Mouse (Mus musculus): ENCODE measurements around the gene Tnxb. TPM values are rescaled to one million over a fixed set of nuclear protein-coding genes. Genes with fewer than 3 reads are reported as not detected.

Gene Tnxb
- polyA plus RNA-seq, 1 experiment from 2014 or later = 0.26 TPM

DNA sequence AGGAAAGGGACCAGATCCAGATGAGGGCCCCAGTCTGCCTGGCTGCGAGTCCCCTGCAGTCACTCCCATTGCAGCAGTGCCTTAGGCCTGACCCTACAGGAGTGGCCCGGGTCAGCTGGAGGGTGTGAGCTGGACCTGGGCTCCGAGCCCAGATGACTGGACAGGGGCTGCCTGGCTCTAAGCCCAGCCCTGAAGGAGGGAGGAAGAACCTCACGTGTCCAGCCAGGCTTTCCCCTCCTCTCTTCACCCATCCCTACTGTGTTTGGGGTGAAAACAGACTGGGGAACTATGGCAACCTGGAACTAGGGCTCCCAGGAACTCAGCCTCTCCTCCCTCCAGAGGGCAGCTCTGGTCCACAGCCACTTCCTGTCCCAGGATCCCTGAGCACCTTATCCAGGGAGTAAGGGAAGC, 14.7 kb upstream of the Tnxb start:
- 52% methylated on average over 4 of the region's 4 CpGs for WGBS
- H3K9me3 ChIP-seq (replicated peaks; ENCODE audit: low read length) = no peaks in the 10 kb centered on the region
- DNase-seq (ENCODE audit: low spot score) = peak; percentile 86
- H3K9ac ChIP-seq (ENCODE audit: low read depth, low read length) = no peak overlapping the region
- H3K27ac ChIP-seq = no peak overlapping the region
- H3K4me3 ChIP-seq (replicated peaks; ENCODE audit: low read depth, low read length) = no peak overlapping the region
- no peaks in the 10 kb centered on the region; the same call in 1 of the 2 replicates for H3K27me3 ChIP-seq (ENCODE audit: insufficient read depth, low read length)
- 0 out of 2 replicates have a peak, but pooled peaks cover 7% of the 10 kb centered on the region for H3K4me1 ChIP-seq (replicated peaks; ENCODE audit: insufficient read depth, low read length)
- ATAC-seq (replicated peaks; ENCODE audit: low FRiP score, low read depth) = peak; percentile 62
- peaks cover 26% of the 10 kb centered on the region for H3K36me3 ChIP-seq (ENCODE audit: insufficient read depth, low read length)
- H3K4me2 ChIP-seq (ENCODE audit: low read length) = no peak overlapping the region
- TF ChIP-seq CTCF (IDR thresholded peaks at IDR 0.05; ENCODE audit: low read depth) = 0 out of 2 replicates have a peak, but pooled peaks have one; percentile 30

DNA sequence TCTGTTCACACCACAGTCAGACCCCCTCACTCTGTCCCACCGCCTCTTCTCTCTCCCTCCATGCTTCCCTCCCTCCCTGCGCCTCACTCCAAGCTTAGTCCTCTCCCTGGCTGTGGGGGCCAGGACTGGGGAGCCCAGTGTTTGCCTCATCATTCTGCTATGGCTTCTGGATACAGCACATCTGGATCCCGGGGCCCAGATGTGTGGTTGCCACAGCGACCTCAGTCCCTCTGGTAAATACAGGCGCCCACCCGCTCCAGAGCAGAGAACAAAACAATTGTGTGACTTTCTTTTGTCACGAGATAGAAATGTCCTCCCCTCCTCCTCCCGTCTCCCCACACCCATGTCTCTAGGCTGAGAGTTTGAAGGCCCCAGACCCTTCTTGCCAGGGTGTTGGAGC, 13.7 kb upstream of the Tnxb start:
- no peaks in the 10 kb centered on the region; the same call in 1 of the 2 replicates for H3K27me3 ChIP-seq (ENCODE audit: insufficient read depth, low read length)
- no peak overlapping the region for H3K27ac ChIP-seq
- 59% methylated on average over 8 of the region's 8 CpGs for WGBS
- H3K4me1 ChIP-seq (replicated peaks; ENCODE audit: insufficient read depth, low read length) = peaks cover 17% of the 10 kb centered on the region; the same call in 1 of the 2 replicates
- no peaks in the 10 kb centered on the region for H3K9me3 ChIP-seq (replicated peaks; ENCODE audit: low read length)
- no peak for DNase-seq (ENCODE audit: low spot score)
- peaks cover 16% of the 10 kb centered on the region for H3K36me3 ChIP-seq (ENCODE audit: insufficient read depth, low read length)
- no peak overlapping the region for H3K9ac ChIP-seq (ENCODE audit: low read depth, low read length)
- TF ChIP-seq CTCF (IDR thresholded peaks at IDR 0.05; ENCODE audit: low read depth) = no peak
- no peak overlapping the region for H3K4me3 ChIP-seq (replicated peaks; ENCODE audit: low read depth, low read length)
- no peak overlapping the region for H3K4me2 ChIP-seq (ENCODE audit: low read length)
- no peak for ATAC-seq (replicated peaks; ENCODE audit: low FRiP score, low read depth)

DNA sequence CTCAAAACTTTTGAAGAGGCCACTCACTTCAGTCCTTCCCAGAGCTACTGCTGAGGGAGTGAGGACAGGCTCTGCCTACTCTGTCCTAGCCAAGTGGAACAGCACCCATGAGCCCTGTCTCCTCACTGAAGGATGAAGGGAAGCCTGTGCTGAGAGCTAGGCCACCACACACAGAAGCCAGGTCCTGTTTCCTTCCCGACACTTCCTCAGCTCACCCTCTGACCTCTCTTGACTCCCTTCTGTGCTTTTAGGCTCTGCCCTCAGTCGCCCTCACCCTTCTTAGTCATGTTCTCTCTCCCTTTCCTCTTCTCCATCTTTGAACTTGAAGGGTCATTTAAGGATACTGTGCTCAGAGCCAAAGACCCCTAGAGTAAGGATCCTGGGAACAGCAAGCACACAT, 13.1 kb upstream of the Tnxb start:
- Histone ChIP-seq H3K4me1 (replicated peaks; ENCODE audit: insufficient read depth, low read length) (peaks cover 18% of the 10 kb centered on the region; the same call in 1 of the 2 replicates), H3K4me3 (replicated peaks; ENCODE audit: low read depth, low read length) (no peak overlapping the region), H3K27me3 (ENCODE audit: insufficient read depth, low read length) (no peaks in the 10 kb centered on the region; the same call in 1 of the 2 replicates), H3K36me3 (ENCODE audit: insufficient read depth, low read length) (peaks cover 10% of the 10 kb centered on the region; the same call in 1 of the 2 replicates), H3K27ac (no peak overlapping the region), H3K9me3 (replicated peaks; ENCODE audit: low read length) (no peaks in the 10 kb centered on the region), H3K9ac (ENCODE audit: low read depth, low read length) (no peak overlapping the region), H3K4me2 (ENCODE audit: low read length) (no peak overlapping the region)
- no peak for TF ChIP-seq CTCF (IDR thresholded peaks at IDR 0.05; ENCODE audit: low read depth)
- DNase-seq (ENCODE audit: low spot score) = no peak
- 22% methylated on average over 2 of the region's 2 CpGs for WGBS
- no peak for ATAC-seq (replicated peaks; ENCODE audit: low FRiP score, low read depth)

DNA sequence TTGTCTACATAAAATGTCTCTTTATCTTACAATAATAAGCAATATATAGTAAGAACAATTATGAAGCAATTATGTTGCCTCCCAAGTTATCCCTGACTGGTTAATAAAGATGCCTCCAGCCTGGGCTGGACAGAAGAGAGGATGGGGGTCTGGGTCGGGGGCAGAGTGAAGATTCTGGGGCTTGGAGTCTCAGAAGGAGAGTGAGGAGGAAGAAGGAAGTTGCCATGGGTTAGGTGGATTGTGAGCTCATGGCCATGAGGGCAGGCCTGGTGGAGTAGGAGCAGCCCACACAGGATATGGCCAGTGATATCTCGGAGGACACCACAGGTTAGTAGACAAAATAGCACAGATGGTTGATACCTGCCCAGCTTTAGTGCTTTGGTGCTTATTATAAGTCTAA, 12.2 kb upstream of the Tnxb start:
- H3K27me3 ChIP-seq (ENCODE audit: insufficient read depth, low read length) = no peaks in the 10 kb centered on the region; the same call in 1 of the 2 replicates
- H3K4me2 ChIP-seq (ENCODE audit: low read length) = no peak overlapping the region
- H3K4me3 ChIP-seq (replicated peaks; ENCODE audit: low read depth, low read length) = no peak overlapping the region
- ATAC-seq (replicated peaks; ENCODE audit: low FRiP score, low read depth) = no peak
- no peak overlapping the region for H3K9ac ChIP-seq (ENCODE audit: low read depth, low read length)
- H3K27ac ChIP-seq = no peak overlapping the region
- H3K36me3 ChIP-seq (ENCODE audit: insufficient read depth, low read length) = 0 out of 2 replicates have a peak, but pooled peaks cover 3% of the 10 kb centered on the region
- WGBS = 75% methylated on average over 2 of the region's 2 CpGs
- TF ChIP-seq CTCF (IDR thresholded peaks at IDR 0.05; ENCODE audit: low read depth) = no peak
- no peak for DNase-seq (ENCODE audit: low spot score)
- peaks cover 18% of the 10 kb centered on the region; the same call in 1 of the 2 replicates for H3K4me1 ChIP-seq (replicated peaks; ENCODE audit: insufficient read depth, low read length)
- no peaks in the 10 kb centered on the region for H3K9me3 ChIP-seq (replicated peaks; ENCODE audit: low read length)

DNA sequence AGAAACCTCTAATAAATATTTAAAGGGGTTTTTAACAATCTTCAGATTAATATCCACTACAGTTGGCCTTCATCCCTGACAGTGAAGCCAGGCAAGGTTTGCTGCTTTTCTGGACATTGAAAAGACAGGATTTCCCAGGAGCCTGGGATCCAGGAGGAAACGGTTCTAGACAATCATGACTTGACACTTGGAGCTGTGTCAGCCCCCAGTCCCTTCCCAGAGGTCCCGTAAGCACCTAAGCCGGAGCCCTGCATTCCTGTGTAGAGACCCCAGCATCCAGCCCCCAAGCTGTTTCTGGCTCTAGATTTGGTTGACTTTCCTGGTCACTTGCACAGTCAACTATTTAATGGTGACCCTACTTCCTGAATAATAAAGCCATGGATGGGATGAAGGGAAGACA, 11.7 kb upstream of the Tnxb start:
- no peaks in the 10 kb centered on the region; the same call in 1 of the 2 replicates for H3K27me3 ChIP-seq (ENCODE audit: insufficient read depth, low read length)
- no peak overlapping the region for H3K4me3 ChIP-seq (replicated peaks; ENCODE audit: low read depth, low read length)
- no peak overlapping the region for H3K4me2 ChIP-seq (ENCODE audit: low read length)
- no peaks in the 10 kb centered on the region for H3K9me3 ChIP-seq (replicated peaks; ENCODE audit: low read length)
- H3K36me3 ChIP-seq (ENCODE audit: insufficient read depth, low read length) = no peaks in the 10 kb centered on the region
- ATAC-seq (replicated peaks; ENCODE audit: low FRiP score, low read depth) (no peak), DNase-seq (ENCODE audit: low spot score) (no peak)
- no peak overlapping the region for H3K9ac ChIP-seq (ENCODE audit: low read depth, low read length)
- no peak for TF ChIP-seq CTCF (IDR thresholded peaks at IDR 0.05; ENCODE audit: low read depth)
- H3K27ac ChIP-seq = no peak overlapping the region
- H3K4me1 ChIP-seq (replicated peaks; ENCODE audit: insufficient read depth, low read length) = peaks cover 18% of the 10 kb centered on the region; the same call in 1 of the 2 replicates
- WGBS = 72% methylated on average over 3 of the region's 3 CpGs

DNA sequence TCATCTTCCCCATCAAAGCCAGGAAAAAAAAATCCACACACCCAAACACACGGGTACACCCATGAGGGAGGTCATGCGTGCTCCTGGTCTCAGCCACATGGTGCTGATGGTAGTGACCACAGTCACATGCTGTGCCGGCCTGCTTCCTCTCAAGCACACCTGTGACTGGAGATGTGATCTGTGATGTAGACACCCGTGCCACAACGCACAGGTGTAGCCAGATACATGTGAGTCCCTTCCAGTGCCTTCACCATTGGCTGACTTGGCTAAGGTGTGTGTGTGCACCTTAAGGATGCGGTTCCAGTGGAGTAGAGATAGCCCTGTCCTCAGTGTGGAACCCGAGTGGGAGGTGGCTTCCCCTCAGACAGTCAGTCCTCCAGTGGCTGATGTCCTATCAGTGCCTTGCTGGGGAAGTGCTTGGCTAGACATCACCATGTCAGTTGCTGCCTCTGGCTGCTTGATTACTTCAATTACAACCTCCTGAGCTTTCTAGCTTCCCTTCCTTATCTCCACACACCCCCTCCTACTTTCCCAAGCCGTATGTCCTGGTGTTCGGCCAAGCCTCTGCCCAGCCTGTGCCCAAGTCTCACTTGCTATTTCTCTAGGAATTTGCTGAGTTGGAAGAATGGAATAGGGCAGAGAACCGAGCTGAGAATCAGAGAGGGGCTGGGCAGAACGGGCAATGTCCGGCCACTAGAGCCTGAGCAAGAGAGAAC, 11.0 kb upstream of the Tnxb start:
- Histone ChIP-seq H3K4me2 (ENCODE audit: low read length) (no peak overlapping the region), H3K27me3 (ENCODE audit: insufficient read depth, low read length) (no peaks in the 10 kb centered on the region; the same call in 1 of the 2 replicates), H3K36me3 (ENCODE audit: insufficient read depth, low read length) (no peaks in the 10 kb centered on the region), H3K9ac (ENCODE audit: low read depth, low read length) (no peak overlapping the region), H3K4me3 (replicated peaks; ENCODE audit: low read depth, low read length) (no peak overlapping the region), H3K9me3 (replicated peaks; ENCODE audit: low read length) (no peaks in the 10 kb centered on the region), H3K4me1 (replicated peaks; ENCODE audit: insufficient read depth, low read length) (peaks cover 18% of the 10 kb centered on the region; the same call in 1 of the 2 replicates), H3K27ac (no peak overlapping the region)
- ATAC-seq (replicated peaks; ENCODE audit: low FRiP score, low read depth) (no peak), DNase-seq (ENCODE audit: low spot score) (no peak)
- WGBS = 54% methylated on average over 12 of the region's 12 CpGs
- no peak for TF ChIP-seq CTCF (IDR thresholded peaks at IDR 0.05; ENCODE audit: low read depth)

Measured in kidney, postnatal 0 days (tissue).